In genomic region chr10:18562940-18563339, GRCm38 (mm10) we compare ENCODE assay signal across 8 mouse cellular contexts. TPM values are rescaled to one million over a fixed set of nuclear protein-coding genes. Genes with fewer than 3 reads are reported as not detected.
DNase-seq lines count a peak whose midpoint lies in the region; ATAC-seq and TF ChIP-seq lines count a peak whose summit lies in the region.

No protein-coding gene starts in this region.

- no peak overlapping the region for H3K27ac ChIP-seq in ES-E14 (ENCODE audit: insufficient read depth, low read depth, low read length, poor library complexity, severe bottlenecking)

- in situ Hi-C loops in ES-E14 (cut with MboI; ENCODE audit: low sequenced_read_pairs in 2 of 2, unreplicated experiment in 2 of 2) = no loop called here

- peaks cover 0 to 4% of the 10 kb centered on the region in 2 experiments; a peak in 1 of 4 replicates for H3K4me1 ChIP-seq in ES-E14 (ENCODE audit: control insufficient read depth in 2 of 2, insufficient read depth in 2 of 2, low read length in 2 of 2, poor library complexity in 1 of 2)

- H3K9ac ChIP-seq in ES-E14 (ENCODE audit: insufficient read depth, low read depth, low read length, poor library complexity, severe bottlenecking) = no peak overlapping the region

- DNase-seq in heart, postnatal 36 days = peak; percentile 19 to 61
- DNase-seq in heart, postnatal 25 days (ENCODE audit: low spot score) = no peak
- peak; percentile 44 for DNase-seq in ES-E14 (ENCODE audit: low read depth, low spot score)
- peak; percentile 30 for DNase-seq in cerebellum, adult 9-11 months
- peak; percentile 19 to 67 for DNase-seq in left cerebral cortex, adult 8-10 months (ENCODE audit: low spot score in 2 of 2)
- DNase-seq in naive thymus-derived CD4-positive, alpha-beta T cell, adult 2 months (ENCODE audit: low read depth) = peak; percentile 45
- DNase-seq in yolk sac, embryonic 10.5 days (ENCODE audit: low spot score) = peak; percentile 17

- peak; percentile 50; the same call in 1 of the 2 replicates for ATAC-seq in granulocyte monocyte progenitor cell, adult 5-6 weeks (replicated peaks; ENCODE audit: poor library complexity, severe bottlenecking)

- intact Hi-C loops in heart, postnatal 36 days (cut with DNase I) = loop anchor here (5.0 kb wide), 3 partner anchors 39 to 344 kb away; no protein-coding TSS in a partner anchor
- intact Hi-C loops in heart, postnatal 25 days (cut with DNase I) = loop anchor here (2.0 to 5.0 kb wide), 3 partner anchors 39 to 344 kb away; no protein-coding TSS in a partner anchor

- no peak overlapping the region for H3K4me3 ChIP-seq in ES-E14 (ENCODE audit: insufficient read depth in 1 of 2, low read depth in 1 of 2, low read length in 2 of 2, poor library complexity in 1 of 2, severe bottlenecking in 1 of 2)

- no peaks in the 10 kb centered on the region for H3K9me3 ChIP-seq in ES-E14 (ENCODE audit: control insufficient read depth, insufficient read depth, low read depth, low read length)

- no peaks in the 10 kb centered on the region for H3K36me3 ChIP-seq in ES-E14 (ENCODE audit: control insufficient read depth, insufficient read depth, low read length, poor library complexity, severe bottlenecking)

TF ChIP-seq in ES-E14, 5 proteins besides CTCF, POLR2A, EP300 and RAD21:
- TF ChIP-seq ZC3H11A (IDR thresholded peaks at IDR 0.05; ENCODE audit: borderline replicate concordance, low read depth, low read length) (peak; percentile 44; the same call in 1 of the 2 replicates), HCFC1 (IDR thresholded peaks at IDR 0.05; ENCODE audit: borderline replicate concordance, insufficient read depth, low read length) (no peak), ZNF384 (IDR thresholded peaks at IDR 0.05; ENCODE audit: low read depth, low read length) (no peak), MAFK (IDR thresholded peaks at IDR 0.05; ENCODE audit: insufficient read depth, low read depth, low read length) (no peak)

RNA-seq across cellular contexts. Expression of gene Hebp2, which starts 17.1 kb away (rescaled TPM):
- 1 to 10 TPM in 1 of 2 experiments, under 1 TPM in 1; 0.95 to 1.2 TPM for total RNA-seq in heart, postnatal 36 days (2021)
- under 1 TPM; 0.50 to 0.70 TPM for total RNA-seq in heart, postnatal 25 days (2021)
- total RNA-seq in ES-E14 (2012; rRNA removed) = 2.0 and 5.3 TPM in 2 replicates
- not detected in 2 replicates for total RNA-seq in granulocyte monocyte progenitor cell, adult 5-6 weeks (2014; fragmentation: Nextera tagmentation)
- total RNA-seq in granulocyte monocyte progenitor cell, adult 5-6 weeks (2017) = 1.2 and 2.3 TPM in 2 replicates
- total RNA-seq in left cerebral cortex, adult 8-10 months (2022) = 1 to 10 TPM; 3.0 to 4.3 (median 4.1) TPM
